Mouse (Mus musculus): ENCODE results near the gene Gpr183. TPM values are rescaled to one million over a fixed set of nuclear protein-coding genes. Genes with fewer than 3 reads are reported as not detected.

The Gpr183 gene
- polyA plus RNA-seq, 1 experiment from 2014 or later: 3.0 TPM

DNA sequence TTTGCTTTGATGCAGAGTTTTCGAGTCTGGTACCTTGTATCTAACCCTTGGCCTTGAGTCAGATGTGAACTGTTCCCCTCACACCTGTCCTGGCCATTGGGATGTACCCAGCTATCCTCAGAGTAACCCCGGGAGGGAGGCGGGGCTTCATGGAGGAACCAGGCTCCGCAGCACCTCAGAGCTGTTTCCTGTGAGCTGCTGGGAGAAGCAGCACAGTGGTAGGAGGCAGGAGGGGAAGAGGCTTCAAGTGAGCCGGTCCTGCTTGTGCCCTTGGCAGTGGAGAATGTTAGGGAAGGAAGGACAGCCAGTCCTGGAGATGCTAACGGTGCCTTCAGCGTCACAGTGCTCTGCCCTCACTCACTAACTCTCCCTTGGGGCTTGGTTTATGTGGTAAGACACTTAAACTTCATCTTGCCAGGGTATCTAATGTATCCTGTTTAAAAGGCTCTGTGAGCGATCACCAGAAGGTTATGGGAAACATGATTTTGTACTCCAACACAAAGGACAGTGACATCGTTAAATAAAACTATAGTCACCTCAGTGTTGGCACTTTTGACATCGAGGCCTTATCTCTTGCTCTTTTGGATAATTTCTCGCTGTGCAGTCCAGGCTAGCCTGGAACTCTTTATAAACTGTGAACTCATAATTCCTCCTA lies 27.3 kb downstream of the Gpr183 start:
- no peaks in the 10 kb centered on the region for H3K4me1 ChIP-seq (ENCODE audit: control insufficient read depth, insufficient read depth, low read length)
- no peak overlapping the region for H3K4me3 ChIP-seq (ENCODE audit: low read depth, low read length)
- no peak overlapping the region for H3K27ac ChIP-seq (replicated peaks; ENCODE audit: low read depth, low read length)
- 0 out of 2 replicates have a peak, but pooled peaks cover 3% of the 10 kb centered on the region for H3K36me3 ChIP-seq (ENCODE audit: control insufficient read depth, insufficient read depth, low read length)
- no peaks in the 10 kb centered on the region for H3K27me3 ChIP-seq (ENCODE audit: control insufficient read depth, insufficient read depth, low read length)
- 82% methylated on average over 11 of the region's 11 CpGs for WGBS
- H3K9me3 ChIP-seq (ENCODE audit: control insufficient read depth, low read length): no peaks in the 10 kb centered on the region
- DNase-seq (ENCODE audit: low spot score): no peak
- H3K9ac ChIP-seq (ENCODE audit: low read length): no peak overlapping the region
- ATAC-seq (ENCODE audit: insufficient number of reproducible peaks, low FRiP score, low TSS enrichment, low read depth): no peak
- no peak overlapping the region for H3K4me2 ChIP-seq (ENCODE audit: low read depth, severe bottlenecking)

DNA sequence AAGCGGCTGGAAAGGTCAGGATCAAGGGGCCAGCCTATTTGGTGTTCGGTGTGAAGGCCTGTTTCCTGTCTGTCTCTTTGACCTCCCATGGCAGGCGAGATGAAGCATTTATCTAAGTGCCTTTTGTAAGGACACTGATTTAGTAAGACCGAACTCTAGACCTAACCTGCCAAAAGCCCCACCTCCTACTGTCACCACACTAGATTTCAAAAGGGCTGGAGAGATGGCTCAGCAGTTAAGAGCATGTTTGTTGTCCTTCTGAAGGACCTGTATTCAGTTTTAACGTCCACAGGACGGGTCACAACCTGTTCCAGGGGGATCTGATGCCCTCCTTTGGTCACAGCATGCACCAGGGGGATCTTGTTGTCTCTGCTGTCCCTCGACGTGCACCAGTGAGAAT lies 28.1 kb downstream of the Gpr183 start:
- DNase-seq (ENCODE audit: low spot score) (no peak), ATAC-seq (ENCODE audit: insufficient number of reproducible peaks, low FRiP score, low TSS enrichment, low read depth) (no peak)
- Histone ChIP-seq H3K27ac (replicated peaks; ENCODE audit: low read depth, low read length) (no peak overlapping the region), H3K9me3 (ENCODE audit: control insufficient read depth, low read length) (no peaks in the 10 kb centered on the region), H3K36me3 (ENCODE audit: control insufficient read depth, insufficient read depth, low read length) (0 out of 2 replicates have a peak, but pooled peaks cover 3% of the 10 kb centered on the region), H3K4me3 (ENCODE audit: low read depth, low read length) (no peak overlapping the region), H3K27me3 (ENCODE audit: control insufficient read depth, insufficient read depth, low read length) (no peaks in the 10 kb centered on the region), H3K4me2 (ENCODE audit: low read depth, severe bottlenecking) (no peak overlapping the region), H3K4me1 (ENCODE audit: control insufficient read depth, insufficient read depth, low read length) (no peaks in the 10 kb centered on the region), H3K9ac (ENCODE audit: low read length) (no peak overlapping the region)
- 82% methylated on average over 8 of the region's 8 CpGs for WGBS

DNA sequence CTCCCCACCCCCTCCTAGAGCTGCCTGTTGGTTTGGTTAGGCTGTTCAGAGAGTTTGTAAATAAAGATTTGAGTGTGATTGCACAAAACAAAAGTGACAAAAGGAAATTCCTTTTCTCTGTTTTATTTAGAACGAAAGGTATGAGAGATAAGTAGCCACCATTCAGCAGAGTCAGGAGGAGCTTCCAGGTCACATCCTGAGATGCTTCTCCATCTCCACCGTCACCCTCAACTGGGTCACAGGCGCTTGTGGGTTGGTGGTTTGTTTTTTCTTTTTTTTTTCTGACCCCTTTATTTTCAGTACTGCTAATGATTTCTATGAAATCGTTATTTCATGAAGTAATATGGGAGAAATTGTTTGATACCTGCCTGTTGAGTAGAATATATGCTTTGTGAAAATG lies 28.6 kb downstream of the Gpr183 start:
- Histone ChIP-seq H3K4me2 (ENCODE audit: low read depth, severe bottlenecking) (no peak overlapping the region), H3K27me3 (ENCODE audit: control insufficient read depth, insufficient read depth, low read length) (no peaks in the 10 kb centered on the region), H3K36me3 (ENCODE audit: control insufficient read depth, insufficient read depth, low read length) (0 out of 2 replicates have a peak, but pooled peaks cover 3% of the 10 kb centered on the region), H3K4me1 (ENCODE audit: control insufficient read depth, insufficient read depth, low read length) (no peaks in the 10 kb centered on the region), H3K27ac (replicated peaks; ENCODE audit: low read depth, low read length) (no peak overlapping the region), H3K4me3 (ENCODE audit: low read depth, low read length) (no peak overlapping the region), H3K9ac (ENCODE audit: low read length) (no peak overlapping the region), H3K9me3 (ENCODE audit: control insufficient read depth, low read length) (no peaks in the 10 kb centered on the region)
- no peak for ATAC-seq (ENCODE audit: insufficient number of reproducible peaks, low FRiP score, low TSS enrichment, low read depth)
- WGBS: 93% methylated on average over 4 of the region's 4 CpGs
- no peak for DNase-seq (ENCODE audit: low spot score)

DNA sequence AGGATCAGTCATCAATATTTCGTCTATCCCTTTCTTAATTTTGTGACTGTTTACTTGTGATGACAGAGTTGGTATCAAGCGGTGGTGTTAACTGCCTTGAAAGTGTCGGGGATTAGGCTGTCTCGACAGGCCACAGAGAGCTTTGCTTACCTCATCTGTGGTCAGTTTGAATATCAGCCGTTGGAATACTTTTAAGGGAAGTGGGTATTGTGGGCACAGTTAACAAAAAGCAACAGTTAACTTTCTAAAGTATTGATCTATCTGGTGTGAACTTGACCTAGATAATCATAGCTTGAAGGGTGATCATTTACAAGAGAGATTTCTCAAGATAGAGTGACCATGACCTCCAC lies 30.4 kb downstream of the Gpr183 start:
- no peaks in the 10 kb centered on the region for H3K4me1 ChIP-seq (ENCODE audit: control insufficient read depth, insufficient read depth, low read length)
- H3K4me2 ChIP-seq (ENCODE audit: low read depth, severe bottlenecking): no peak overlapping the region
- no peak overlapping the region for H3K4me3 ChIP-seq (ENCODE audit: low read depth, low read length)
- H3K9ac ChIP-seq (ENCODE audit: low read length): no peak overlapping the region
- no peaks in the 10 kb centered on the region for H3K27me3 ChIP-seq (ENCODE audit: control insufficient read depth, insufficient read depth, low read length)
- DNase-seq (ENCODE audit: low spot score) (no peak), ATAC-seq (ENCODE audit: insufficient number of reproducible peaks, low FRiP score, low TSS enrichment, low read depth) (no peak)
- no peaks in the 10 kb centered on the region for H3K9me3 ChIP-seq (ENCODE audit: control insufficient read depth, low read length)
- 0 out of 2 replicates have a peak, but pooled peaks cover 3% of the 10 kb centered on the region for H3K36me3 ChIP-seq (ENCODE audit: control insufficient read depth, insufficient read depth, low read length)
- no peak overlapping the region for H3K27ac ChIP-seq (replicated peaks; ENCODE audit: low read depth, low read length)
- 90% methylated on average over 5 of the region's 5 CpGs for WGBS

DNA sequence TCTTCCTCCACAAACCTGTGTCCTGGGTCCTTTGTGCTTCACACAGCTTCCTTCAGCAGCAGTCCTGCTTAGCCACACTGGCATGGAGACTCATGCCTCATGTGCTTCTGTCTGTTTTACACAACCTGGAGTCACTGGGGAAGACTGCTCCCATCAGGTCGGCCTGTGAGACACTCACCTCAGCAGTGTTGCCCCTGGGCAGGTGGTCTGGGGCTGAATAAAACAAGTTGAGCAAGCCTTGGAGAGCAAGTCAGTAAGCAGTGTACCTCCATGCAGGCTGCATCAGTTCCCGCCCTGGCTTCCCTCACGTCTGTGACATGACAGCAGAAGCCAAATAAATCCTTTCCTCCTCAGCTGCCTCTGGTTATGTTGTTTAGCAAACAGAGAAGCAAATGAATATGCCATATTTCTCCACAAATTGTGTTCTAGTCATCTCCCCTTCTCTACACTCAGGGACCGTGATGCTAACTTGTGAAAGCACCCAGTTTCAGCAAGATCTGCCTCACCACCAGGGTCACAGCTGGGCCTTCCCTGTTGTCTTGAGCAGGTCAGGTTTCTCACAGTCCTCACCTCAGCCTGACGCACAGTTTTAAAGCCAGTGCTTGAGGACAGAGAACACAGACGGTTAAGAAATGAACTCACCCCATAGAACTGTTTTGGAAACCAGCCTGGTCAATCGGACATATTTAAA lies 30.9 kb downstream of the Gpr183 start:
- Histone ChIP-seq H3K4me3 (ENCODE audit: low read depth, low read length) (no peak overlapping the region), H3K27me3 (ENCODE audit: control insufficient read depth, insufficient read depth, low read length) (no peaks in the 10 kb centered on the region), H3K36me3 (ENCODE audit: control insufficient read depth, insufficient read depth, low read length) (0 out of 2 replicates have a peak, but pooled peaks cover 3% of the 10 kb centered on the region), H3K27ac (replicated peaks; ENCODE audit: low read depth, low read length) (no peak overlapping the region), H3K4me2 (ENCODE audit: low read depth, severe bottlenecking) (no peak overlapping the region), H3K4me1 (ENCODE audit: control insufficient read depth, insufficient read depth, low read length) (no peaks in the 10 kb centered on the region), H3K9me3 (ENCODE audit: control insufficient read depth, low read length) (no peaks in the 10 kb centered on the region), H3K9ac (ENCODE audit: low read length) (no peak overlapping the region)
- WGBS: 87% methylated on average over 7 of the region's 7 CpGs
- ATAC-seq (ENCODE audit: insufficient number of reproducible peaks, low FRiP score, low TSS enrichment, low read depth) (no peak), DNase-seq (ENCODE audit: low spot score) (no peak)

- no peak for ATAC-seq (ENCODE audit: insufficient number of reproducible peaks, low FRiP score, low TSS enrichment, low read depth)
- Histone ChIP-seq H3K27me3 (ENCODE audit: control insufficient read depth, insufficient read depth, low read length) (no peaks in the 10 kb centered on the region), H3K4me2 (ENCODE audit: low read depth, severe bottlenecking) (no peak overlapping the region), H3K27ac (replicated peaks; ENCODE audit: low read depth, low read length) (no peak overlapping the region), H3K4me1 (ENCODE audit: control insufficient read depth, insufficient read depth, low read length) (no peaks in the 10 kb centered on the region), H3K9me3 (ENCODE audit: control insufficient read depth, low read length) (no peaks in the 10 kb centered on the region), H3K4me3 (ENCODE audit: low read depth, low read length) (no peak overlapping the region), H3K36me3 (ENCODE audit: control insufficient read depth, insufficient read depth, low read length) (0 out of 2 replicates have a peak, but pooled peaks cover 3% of the 10 kb centered on the region), H3K9ac (ENCODE audit: low read length) (no peak overlapping the region)
- 85% methylated on average over 4 of the region's 4 CpGs for WGBS
- no peak for DNase-seq (ENCODE audit: low spot score)
These were observed 32.8 kb downstream of the Gpr183 start for GRCm38 (mm10) chr14:121932180-121932579.

DNA sequence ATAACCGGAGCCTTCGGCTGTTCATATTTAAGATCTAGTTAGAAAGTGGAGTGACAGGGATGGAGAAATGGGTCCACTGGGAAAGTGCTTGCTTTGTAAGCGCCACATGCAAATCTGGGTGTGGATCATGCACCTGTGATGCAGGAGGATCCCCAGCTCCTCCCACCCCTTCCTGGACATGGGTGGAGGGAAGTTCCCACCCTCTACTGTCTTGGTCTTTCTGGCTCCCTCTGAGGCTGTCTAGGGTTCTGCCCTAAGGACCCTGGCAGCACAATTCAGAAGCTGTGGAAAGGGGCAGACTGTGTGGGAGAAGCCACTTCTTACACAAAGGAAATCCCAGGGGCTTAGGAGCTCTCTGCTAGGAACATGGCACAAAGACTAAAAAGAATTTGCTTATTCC lies 33.4 kb downstream of the Gpr183 start:
- ATAC-seq (ENCODE audit: insufficient number of reproducible peaks, low FRiP score, low TSS enrichment, low read depth): no peak
- DNase-seq (ENCODE audit: low spot score): no peak
- 0 out of 2 replicates have a peak, but pooled peaks cover 3% of the 10 kb centered on the region for H3K36me3 ChIP-seq (ENCODE audit: control insufficient read depth, insufficient read depth, low read length)
- WGBS: 89% methylated on average over 3 of the region's 3 CpGs
- no peak overlapping the region for H3K4me3 ChIP-seq (ENCODE audit: low read depth, low read length)
- H3K4me2 ChIP-seq (ENCODE audit: low read depth, severe bottlenecking): no peak overlapping the region
- H3K27ac ChIP-seq (replicated peaks; ENCODE audit: low read depth, low read length): no peak overlapping the region
- no peaks in the 10 kb centered on the region for H3K27me3 ChIP-seq (ENCODE audit: control insufficient read depth, insufficient read depth, low read length)
- H3K9me3 ChIP-seq (ENCODE audit: control insufficient read depth, low read length): no peaks in the 10 kb centered on the region
- no peaks in the 10 kb centered on the region for H3K4me1 ChIP-seq (ENCODE audit: control insufficient read depth, insufficient read depth, low read length)
- H3K9ac ChIP-seq (ENCODE audit: low read length): no peak overlapping the region

DNA sequence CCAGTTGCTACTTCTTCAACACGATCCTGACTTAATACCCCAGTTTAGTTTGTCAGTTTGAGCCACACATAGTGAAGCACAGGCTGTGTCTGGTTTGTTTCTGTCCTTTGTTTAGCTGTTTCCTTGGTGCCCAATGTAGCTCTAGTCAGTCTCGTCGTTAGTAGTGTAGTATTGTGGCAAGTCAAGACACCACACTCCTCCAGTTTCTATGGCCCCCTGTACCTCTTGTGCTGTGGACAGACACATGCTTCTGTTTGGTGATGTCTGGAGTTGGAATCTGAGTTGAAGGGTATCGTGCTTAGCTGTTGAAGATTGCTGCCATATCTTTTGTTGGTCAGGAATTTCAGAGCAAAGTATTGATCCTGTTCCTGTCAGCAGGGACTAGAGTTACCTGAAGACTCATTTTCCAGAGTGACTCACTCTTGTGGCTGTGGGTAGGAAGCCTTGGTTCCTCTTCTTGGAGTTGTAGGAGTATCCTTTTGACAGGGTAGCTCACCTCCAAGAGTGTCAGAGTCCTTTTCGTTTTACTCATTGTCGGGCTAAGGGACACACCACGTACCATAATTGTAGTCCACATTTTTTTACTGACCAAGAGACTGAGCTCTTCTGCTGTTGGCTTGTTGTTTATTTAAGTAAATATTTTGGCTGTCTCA lies 34.1 kb downstream of the Gpr183 start:
- Histone ChIP-seq H3K4me1 (ENCODE audit: control insufficient read depth, insufficient read depth, low read length) (no peaks in the 10 kb centered on the region), H3K27ac (replicated peaks; ENCODE audit: low read depth, low read length) (no peak overlapping the region), H3K4me3 (ENCODE audit: low read depth, low read length) (no peak overlapping the region), H3K36me3 (ENCODE audit: control insufficient read depth, insufficient read depth, low read length) (0 out of 2 replicates have a peak, but pooled peaks cover 3% of the 10 kb centered on the region), H3K4me2 (ENCODE audit: low read depth, severe bottlenecking) (no peak overlapping the region), H3K9me3 (ENCODE audit: control insufficient read depth, low read length) (no peaks in the 10 kb centered on the region), H3K27me3 (ENCODE audit: control insufficient read depth, insufficient read depth, low read length) (no peaks in the 10 kb centered on the region), H3K9ac (ENCODE audit: low read length) (no peak overlapping the region)
- ATAC-seq (ENCODE audit: insufficient number of reproducible peaks, low FRiP score, low TSS enrichment, low read depth) (no peak), DNase-seq (ENCODE audit: low spot score) (no peak)
- WGBS: 87% methylated on average over 7 of the region's 7 CpGs
